Mouse (Mus musculus): ENCODE data around the gene Irf9.

DNA sequence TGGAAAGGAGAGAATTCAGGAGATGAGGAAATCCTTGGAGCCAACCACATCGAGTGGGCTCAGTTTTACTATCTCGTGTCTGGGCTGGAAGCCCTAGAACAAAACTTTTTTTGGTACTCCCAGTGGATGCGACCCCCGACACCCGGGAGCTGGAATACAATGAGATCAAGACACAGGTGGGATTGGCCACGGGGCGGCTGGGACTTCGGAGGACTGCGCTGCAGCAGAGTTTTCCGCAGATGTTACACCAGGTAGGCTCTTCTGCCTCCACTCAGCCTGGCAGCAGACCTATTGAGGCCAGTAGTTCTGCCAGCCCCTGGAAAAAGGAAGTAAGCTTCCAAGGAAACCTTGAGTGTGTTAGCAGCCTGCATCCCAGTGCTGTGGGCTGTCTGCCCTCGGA, 40.1 kb upstream of the Irf9 start:
- TF ChIP-seq CTCF (IDR thresholded peaks at IDR 0.05; ENCODE audit: low read depth) (no peak), EP300 (optimal IDR thresholded peaks at IDR 0.05) (no peak)

Measured in stomach, postnatal 0 days (tissue).